Mouse (Mus musculus): ENCODE results near the gene Ispd. TPM values are rescaled to one million over a fixed set of nuclear protein-coding genes. Genes with fewer than 3 reads are reported as not detected.

Gene Ispd
- polyA plus RNA-seq, 1 experiment from 2014 or later: 11.7 TPM

DNA sequence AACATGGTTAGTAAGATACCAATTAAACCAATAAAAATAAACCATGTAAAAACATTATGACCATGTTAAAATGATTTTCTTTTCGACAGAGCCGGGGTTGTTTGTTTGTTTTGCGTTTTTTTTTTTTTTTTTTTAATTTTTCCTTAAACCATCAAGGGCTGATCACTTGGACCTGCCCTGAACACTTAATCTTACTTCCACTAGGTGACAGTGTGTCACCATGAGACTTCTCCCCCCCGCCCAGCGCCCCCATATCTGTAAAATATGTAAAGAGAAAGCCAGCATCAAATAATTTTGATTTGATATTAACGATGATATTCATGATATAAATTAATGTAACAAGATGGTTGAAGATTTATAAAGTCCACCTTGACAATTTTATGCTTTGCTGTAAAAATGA is 300.5 kb downstream of the Ispd start:
- Histone ChIP-seq H3K27me3 (replicated peaks) (no peaks in the 10 kb centered on the region), H3K4me1 (replicated peaks) (no peaks in the 10 kb centered on the region), H3K9ac (no peak overlapping the region), H3K9me3 (no peaks in the 10 kb centered on the region), H3K27ac (no peak overlapping the region), H3K4me3 (replicated peaks) (no peak overlapping the region), H3K36me3 (no peaks in the 10 kb centered on the region), H3K4me2 (replicated peaks) (no peak overlapping the region)
- 84% methylated on average over 6 of the region's 6 CpGs for WGBS
- no peak for ATAC-seq

DNA sequence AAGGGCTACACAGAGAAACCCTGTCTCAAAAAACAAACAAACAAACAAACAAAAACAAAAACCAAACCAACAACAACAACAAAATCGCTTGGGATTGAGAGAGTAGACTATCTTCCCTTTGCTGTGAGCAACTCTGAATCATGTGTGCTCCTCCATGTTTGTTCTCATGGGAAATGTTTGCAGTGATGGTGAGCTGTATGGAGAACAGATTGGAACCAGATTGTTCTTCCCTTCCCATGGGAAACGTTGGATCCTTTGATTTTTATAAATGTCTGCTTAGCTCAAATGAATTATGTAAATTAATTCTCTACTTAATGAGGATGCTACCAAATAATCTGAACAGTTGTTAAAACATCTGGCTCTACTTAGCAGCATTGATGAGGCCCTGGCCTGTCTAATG is 312.8 kb downstream of the Ispd start:
- Histone ChIP-seq H3K4me1 (replicated peaks) (no peaks in the 10 kb centered on the region), H3K9me3 (no peaks in the 10 kb centered on the region), H3K36me3 (no peaks in the 10 kb centered on the region), H3K27me3 (replicated peaks) (no peaks in the 10 kb centered on the region), H3K4me2 (replicated peaks) (no peak overlapping the region), H3K27ac (no peak overlapping the region), H3K4me3 (replicated peaks) (no peak overlapping the region), H3K9ac (no peak overlapping the region)
- WGBS: 76% methylated on average over 2 of the region's 2 CpGs
- no peak for ATAC-seq

DNA sequence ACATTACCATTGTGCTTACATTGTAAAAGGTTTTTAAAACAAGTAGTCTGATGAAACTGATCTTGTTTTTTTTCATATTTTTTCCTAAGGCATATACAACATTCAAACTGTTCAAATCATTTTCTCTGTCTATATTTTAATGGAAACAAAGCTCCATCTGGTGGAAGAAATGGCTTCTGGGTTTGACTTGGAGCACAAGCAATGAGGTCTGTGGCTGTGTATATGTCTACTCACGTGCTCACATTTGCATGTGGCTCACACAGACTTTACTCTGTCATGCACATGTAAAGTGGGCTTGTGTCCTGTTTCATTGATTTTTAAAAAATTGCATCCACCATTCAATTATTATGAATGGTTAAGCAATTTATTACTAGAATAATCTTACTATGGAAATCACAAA is 323.1 kb downstream of the Ispd start:
- no peak overlapping the region for H3K9ac ChIP-seq
- no peak overlapping the region for H3K4me2 ChIP-seq (replicated peaks)
- H3K4me3 ChIP-seq (replicated peaks): no peak overlapping the region
- H3K36me3 ChIP-seq: no peaks in the 10 kb centered on the region
- 46% methylated on average over 1 of the region's 1 CpGs for WGBS
- no peaks in the 10 kb centered on the region for H3K4me1 ChIP-seq (replicated peaks)
- no peak for ATAC-seq
- no peaks in the 10 kb centered on the region for H3K27me3 ChIP-seq (replicated peaks)
- H3K27ac ChIP-seq: no peak overlapping the region
- H3K9me3 ChIP-seq: no peaks in the 10 kb centered on the region

- Histone ChIP-seq H3K4me1 (replicated peaks) (no peaks in the 10 kb centered on the region), H3K9me3 (no peaks in the 10 kb centered on the region), H3K36me3 (no peaks in the 10 kb centered on the region), H3K27ac (no peak overlapping the region), H3K27me3 (replicated peaks) (no peaks in the 10 kb centered on the region), H3K4me2 (replicated peaks) (no peak overlapping the region), H3K9ac (no peak overlapping the region), H3K4me3 (replicated peaks) (no peak overlapping the region)
- 68% methylated on average over 1 of the region's 1 CpGs for WGBS
- no peak for ATAC-seq
These were observed 327.6 kb downstream of the Ispd start for GRCm38 (mm10) chr12:36708810-36709209.

DNA sequence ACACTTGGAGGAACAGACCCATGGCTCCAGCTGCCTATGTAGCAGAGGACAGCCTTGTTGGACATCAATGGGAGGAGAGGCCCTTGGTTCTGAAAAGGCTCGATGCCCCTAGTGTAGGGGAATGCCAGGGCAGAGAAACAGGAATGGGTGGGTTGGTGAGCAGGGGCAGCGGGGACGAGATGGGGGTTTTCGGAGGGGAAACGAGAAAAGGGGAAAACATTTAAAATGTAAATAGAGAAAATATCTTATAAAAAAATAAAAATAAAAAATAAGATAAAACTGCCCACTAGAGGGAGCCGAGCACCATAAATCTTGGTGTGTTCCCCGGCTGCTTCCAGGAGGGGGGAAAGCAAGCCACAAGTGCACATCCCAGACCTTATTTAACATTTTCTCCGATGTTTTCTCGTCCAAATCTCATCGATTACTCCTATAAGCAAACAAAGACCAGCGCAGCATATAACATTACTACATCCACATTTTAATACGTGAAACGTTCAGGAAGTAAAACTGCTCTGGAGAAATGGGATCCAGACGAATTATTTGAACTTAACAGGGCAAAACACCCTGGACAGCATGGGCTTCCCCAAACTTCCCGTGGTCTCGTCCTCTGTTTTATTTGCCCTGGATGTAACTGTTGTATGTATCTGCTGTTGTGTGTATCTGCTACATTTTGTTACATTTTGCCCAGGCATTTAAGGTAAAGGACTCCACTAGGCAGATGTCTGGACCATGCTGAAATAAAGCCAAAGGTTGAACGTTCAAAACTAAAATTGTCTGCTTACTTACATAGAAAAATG is 332.8 kb downstream of the Ispd start:
- Histone ChIP-seq H3K36me3 (no peaks in the 10 kb centered on the region), H3K4me3 (replicated peaks) (peak overlapping the region; percentile 10; the same call in 1 of the 2 replicates), H3K9me3 (no peaks in the 10 kb centered on the region), H3K4me2 (replicated peaks) (peak overlapping the region; percentile 46), H3K9ac (no peak overlapping the region), H3K27ac (no peak overlapping the region), H3K4me1 (replicated peaks) (no peaks in the 10 kb centered on the region), H3K27me3 (replicated peaks) (no peaks in the 10 kb centered on the region)
- ATAC-seq: peak; percentile 68; the same call in 1 of the 2 replicates
- 17% methylated on average over 17 of the region's 17 CpGs for WGBS

GRCm38 (mm10) chr12:36717526-36717925 is 336.3 kb downstream of the Ispd start:
- H3K4me1 ChIP-seq (replicated peaks): no peaks in the 10 kb centered on the region
- WGBS: 38% methylated on average over 5 of the region's 5 CpGs
- H3K9ac ChIP-seq: no peak overlapping the region
- no peak for ATAC-seq
- H3K27me3 ChIP-seq (replicated peaks): no peaks in the 10 kb centered on the region
- no peaks in the 10 kb centered on the region for H3K9me3 ChIP-seq
- H3K4me3 ChIP-seq (replicated peaks): no peak overlapping the region
- no peak overlapping the region for H3K4me2 ChIP-seq (replicated peaks)
- no peaks in the 10 kb centered on the region for H3K36me3 ChIP-seq
- H3K27ac ChIP-seq: no peak overlapping the region

GRCm38 (mm10) chr12:36718417-36718816 is 337.2 kb downstream of the Ispd start:
- Histone ChIP-seq H3K27ac (no peak overlapping the region), H3K4me2 (replicated peaks) (no peak overlapping the region), H3K4me3 (replicated peaks) (no peak overlapping the region), H3K9me3 (no peaks in the 10 kb centered on the region), H3K36me3 (no peaks in the 10 kb centered on the region), H3K27me3 (replicated peaks) (no peaks in the 10 kb centered on the region), H3K9ac (no peak overlapping the region), H3K4me1 (replicated peaks) (no peaks in the 10 kb centered on the region)
- no peak for ATAC-seq
- 68% methylated on average over 2 of the region's 2 CpGs for WGBS

- H3K27ac ChIP-seq: no peak overlapping the region
- no peak for ATAC-seq
- H3K4me1 ChIP-seq (replicated peaks): no peaks in the 10 kb centered on the region
- 58% methylated on average over 3 of the region's 3 CpGs for WGBS
- H3K27me3 ChIP-seq (replicated peaks): no peaks in the 10 kb centered on the region
- H3K9ac ChIP-seq: no peak overlapping the region
- H3K9me3 ChIP-seq: no peaks in the 10 kb centered on the region
- no peaks in the 10 kb centered on the region for H3K36me3 ChIP-seq
- H3K4me3 ChIP-seq (replicated peaks): no peak overlapping the region
- H3K4me2 ChIP-seq (replicated peaks): no peak overlapping the region
These were observed 337.8 kb downstream of the Ispd start for GRCm38 (mm10) chr12:36719074-36719473.

- no peak for ATAC-seq
- Histone ChIP-seq H3K9me3 (no peaks in the 10 kb centered on the region), H3K9ac (no peak overlapping the region), H3K4me3 (replicated peaks) (no peak overlapping the region), H3K4me1 (replicated peaks) (no peaks in the 10 kb centered on the region), H3K4me2 (replicated peaks) (no peak overlapping the region), H3K36me3 (no peaks in the 10 kb centered on the region), H3K27ac (no peak overlapping the region), H3K27me3 (replicated peaks) (no peaks in the 10 kb centered on the region)
- WGBS: 86% methylated on average over 3 of the region's 3 CpGs
These were observed 339.5 kb downstream of the Ispd start for GRCm38 (mm10) chr12:36720779-36721178.

GRCm38 (mm10) chr12:36721223-36721622 is 340.0 kb downstream of the Ispd start:
- no peaks in the 10 kb centered on the region for H3K4me1 ChIP-seq (replicated peaks)
- H3K9me3 ChIP-seq: no peaks in the 10 kb centered on the region
- no peaks in the 10 kb centered on the region for H3K27me3 ChIP-seq (replicated peaks)
- no peak for ATAC-seq
- no peak overlapping the region for H3K4me2 ChIP-seq (replicated peaks)
- no peak overlapping the region for H3K4me3 ChIP-seq (replicated peaks)
- H3K9ac ChIP-seq: no peak overlapping the region
- H3K36me3 ChIP-seq: no peaks in the 10 kb centered on the region
- 71% methylated on average over 6 of the region's 6 CpGs for WGBS
- no peak overlapping the region for H3K27ac ChIP-seq

- no peaks in the 10 kb centered on the region for H3K36me3 ChIP-seq
- H3K27me3 ChIP-seq (replicated peaks): no peaks in the 10 kb centered on the region
- WGBS: 65% methylated on average over 6 of the region's 6 CpGs
- no peak overlapping the region for H3K4me3 ChIP-seq (replicated peaks)
- H3K4me2 ChIP-seq (replicated peaks): no peak overlapping the region
- no peaks in the 10 kb centered on the region for H3K4me1 ChIP-seq (replicated peaks)
- H3K9ac ChIP-seq: no peak overlapping the region
- H3K27ac ChIP-seq: no peak overlapping the region
- ATAC-seq: no peak
- no peaks in the 10 kb centered on the region for H3K9me3 ChIP-seq
These were observed 341.5 kb downstream of the Ispd start for GRCm38 (mm10) chr12:36722754-36723153.

GRCm38 (mm10) chr12:36723302-36723701 is 342.1 kb downstream of the Ispd start:
- Histone ChIP-seq H3K27me3 (replicated peaks) (no peaks in the 10 kb centered on the region), H3K4me2 (replicated peaks) (no peak overlapping the region), H3K4me3 (replicated peaks) (no peak overlapping the region), H3K36me3 (no peaks in the 10 kb centered on the region), H3K4me1 (replicated peaks) (no peaks in the 10 kb centered on the region), H3K27ac (no peak overlapping the region), H3K9me3 (no peaks in the 10 kb centered on the region), H3K9ac (no peak overlapping the region)
- ATAC-seq: no peak
- 46% methylated on average over 3 of the region's 3 CpGs for WGBS

- Histone ChIP-seq H3K4me2 (replicated peaks) (no peak overlapping the region), H3K36me3 (no peaks in the 10 kb centered on the region), H3K9ac (no peak overlapping the region), H3K4me1 (replicated peaks) (no peaks in the 10 kb centered on the region), H3K9me3 (no peaks in the 10 kb centered on the region), H3K4me3 (replicated peaks) (no peak overlapping the region), H3K27ac (no peak overlapping the region), H3K27me3 (replicated peaks) (no peaks in the 10 kb centered on the region)
- ATAC-seq: no peak
- 89% methylated on average over 4 of the region's 4 CpGs for WGBS
These were observed 343.0 kb downstream of the Ispd start for GRCm38 (mm10) chr12:36724297-36724696.
